Mouse (Mus musculus): ENCODE results near the gene Osbpl8. TPM values are rescaled to one million over a fixed set of nuclear protein-coding genes. Genes with fewer than 3 reads are reported as not detected.
"Not testable (repeated sequence)": the region's sequence is repeated elsewhere in the genome, so short reads cannot be mapped to it uniquely, and the experiment has no call there.

Gene Osbpl8
- polyA plus RNA-seq, 1 experiment from 2014 or later: 6.2 TPM

GRCm38 (mm10) chr10:111189022-111189555 lies 24.5 kb downstream of the Osbpl8 start:
- ATAC-seq (replicated peaks; ENCODE audit: low FRiP score, low TSS enrichment, low read depth): no peak
- 69% methylated on average over 4 of the region's 4 CpGs for WGBS
- no peaks in the 10 kb centered on the region for H3K36me3 ChIP-seq (ENCODE audit: control insufficient read depth, insufficient read depth, low read length)

GRCm38 (mm10) chr10:111190110-111190795 lies 25.7 kb downstream of the Osbpl8 start:
- no peak for ATAC-seq (replicated peaks; ENCODE audit: low FRiP score, low TSS enrichment, low read depth)
- WGBS: 86% methylated on average over 6 of the region's 6 CpGs
- H3K9me3 ChIP-seq (ENCODE audit: control insufficient read depth, low read length): no peaks in the 10 kb centered on the region
- H3K36me3 ChIP-seq (ENCODE audit: control insufficient read depth, insufficient read depth, low read length): no peaks in the 10 kb centered on the region
- no peak overlapping the region for H3K27ac ChIP-seq (ENCODE audit: low read depth)
- H3K4me2 ChIP-seq (ENCODE audit: low read length): no peak overlapping the region
- no peak overlapping the region for H3K9ac ChIP-seq (ENCODE audit: low read length)
- H3K27me3 ChIP-seq (replicated peaks; ENCODE audit: control insufficient read depth, insufficient read depth, low read length): no peaks in the 10 kb centered on the region
- H3K4me1 ChIP-seq (replicated peaks; ENCODE audit: control insufficient read depth, insufficient read depth, low read length): no peaks in the 10 kb centered on the region
- DNase-seq (ENCODE audit: low spot score): no peak
- H3K4me3 ChIP-seq (ENCODE audit: low read depth, low read length): no peak overlapping the region

More at GRCm38 (mm10) chr10:111189022-111189555, 24.5 kb downstream of the Osbpl8 start:
- H3K4me3 ChIP-seq (ENCODE audit: low read depth, low read length): no peak overlapping the region
- no peak overlapping the region for H3K27ac ChIP-seq (ENCODE audit: low read depth)
- no peaks in the 10 kb centered on the region for H3K9me3 ChIP-seq (ENCODE audit: control insufficient read depth, low read length)
- H3K4me2 ChIP-seq (ENCODE audit: low read length): no peak overlapping the region
- no peak for DNase-seq (ENCODE audit: low spot score)
- no peaks in the 10 kb centered on the region for H3K27me3 ChIP-seq (replicated peaks; ENCODE audit: control insufficient read depth, insufficient read depth, low read length)
- no peak overlapping the region for H3K9ac ChIP-seq (ENCODE audit: low read length)
- H3K4me1 ChIP-seq (replicated peaks; ENCODE audit: control insufficient read depth, insufficient read depth, low read length): no peaks in the 10 kb centered on the region

DNA sequence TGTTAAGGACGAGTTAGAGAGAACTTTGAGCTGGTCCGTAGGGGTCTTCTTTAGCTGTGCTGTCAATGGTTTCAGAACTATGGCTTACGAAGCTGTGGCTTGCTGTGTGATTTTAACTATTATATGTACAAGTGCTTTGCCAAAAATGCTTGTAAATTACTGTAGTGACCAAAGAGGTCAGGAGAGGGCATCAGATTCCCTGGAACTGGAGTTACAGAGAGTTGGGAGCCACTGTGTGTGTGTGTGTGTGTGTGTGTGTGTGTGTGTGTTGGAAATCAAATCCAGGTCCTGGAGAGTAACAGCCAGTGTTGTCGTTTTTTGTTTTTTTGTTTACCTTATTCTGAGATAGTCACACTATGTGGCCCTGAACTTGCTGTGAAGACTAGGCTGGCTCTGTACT lies 29.0 kb downstream of the Osbpl8 start:
- H3K4me1 ChIP-seq (replicated peaks; ENCODE audit: control insufficient read depth, insufficient read depth, low read length): no peaks in the 10 kb centered on the region
- no peak overlapping the region for H3K27ac ChIP-seq (ENCODE audit: low read depth)
- H3K9ac ChIP-seq (ENCODE audit: low read length): no peak overlapping the region
- no peaks in the 10 kb centered on the region for H3K36me3 ChIP-seq (ENCODE audit: control insufficient read depth, insufficient read depth, low read length)
- 70% methylated on average over 4 of the region's 4 CpGs for WGBS
- DNase-seq (ENCODE audit: low spot score) (no peak), ATAC-seq (replicated peaks; ENCODE audit: low FRiP score, low TSS enrichment, low read depth) (no peak)
- H3K4me3 ChIP-seq (ENCODE audit: low read depth, low read length): no peak overlapping the region
- no peaks in the 10 kb centered on the region for H3K27me3 ChIP-seq (replicated peaks; ENCODE audit: control insufficient read depth, insufficient read depth, low read length)
- H3K9me3 ChIP-seq (ENCODE audit: control insufficient read depth, low read length): no peaks in the 10 kb centered on the region
- H3K4me2 ChIP-seq (ENCODE audit: low read length): no peak overlapping the region

- Histone ChIP-seq H3K4me1 (replicated peaks; ENCODE audit: control insufficient read depth, insufficient read depth, low read length) (no peaks in the 10 kb centered on the region), H3K9ac (ENCODE audit: low read length) (no peak overlapping the region), H3K27me3 (replicated peaks; ENCODE audit: control insufficient read depth, insufficient read depth, low read length) (no peaks in the 10 kb centered on the region), H3K27ac (ENCODE audit: low read depth) (no peak overlapping the region), H3K36me3 (ENCODE audit: control insufficient read depth, insufficient read depth, low read length) (no peaks in the 10 kb centered on the region), H3K4me3 (ENCODE audit: low read depth, low read length) (no peak overlapping the region), H3K4me2 (ENCODE audit: low read length) (no peak overlapping the region), H3K9me3 (ENCODE audit: control insufficient read depth, low read length) (no peaks in the 10 kb centered on the region)
- no peak for DNase-seq (ENCODE audit: low spot score)
- ATAC-seq (replicated peaks; ENCODE audit: low FRiP score, low TSS enrichment, low read depth): no peak
- 80% methylated on average over 2 of the region's 2 CpGs for WGBS
Measured at GRCm38 (mm10) chr10:111196191-111196590, 31.6 kb downstream of the Osbpl8 start.

GRCm38 (mm10) chr10:111198705-111199104 lies 34.2 kb downstream of the Osbpl8 start:
- H3K9ac ChIP-seq (ENCODE audit: low read length); DNase-seq (ENCODE audit: low spot score); H3K4me3 ChIP-seq (ENCODE audit: low read depth, low read length); H3K27ac ChIP-seq (ENCODE audit: low read depth); ATAC-seq (replicated peaks; ENCODE audit: low FRiP score, low TSS enrichment, low read depth); H3K4me1 ChIP-seq (replicated peaks; ENCODE audit: control insufficient read depth, insufficient read depth, low read length); H3K9me3 ChIP-seq (ENCODE audit: control insufficient read depth, low read length); H3K27me3 ChIP-seq (replicated peaks; ENCODE audit: control insufficient read depth, insufficient read depth, low read length); H3K4me2 ChIP-seq (ENCODE audit: low read length); H3K36me3 ChIP-seq (ENCODE audit: control insufficient read depth, insufficient read depth, low read length): not testable (repeated sequence)
- WGBS: 66% methylated on average over 4 of the region's 5 CpGs

GRCm38 (mm10) chr10:111201120-111201519 lies 36.6 kb downstream of the Osbpl8 start:
- H3K27me3 ChIP-seq (replicated peaks; ENCODE audit: control insufficient read depth, insufficient read depth, low read length): no peaks in the 10 kb centered on the region
- no peak overlapping the region for H3K4me2 ChIP-seq (ENCODE audit: low read length)
- H3K27ac ChIP-seq (ENCODE audit: low read depth): no peak overlapping the region
- no peak overlapping the region for H3K4me3 ChIP-seq (ENCODE audit: low read depth, low read length)
- ATAC-seq (replicated peaks; ENCODE audit: low FRiP score, low TSS enrichment, low read depth) (no peak), DNase-seq (ENCODE audit: low spot score) (no peak)
- H3K9ac ChIP-seq (ENCODE audit: low read length): no peak overlapping the region
- WGBS: 80% methylated on average over 7 of the region's 7 CpGs
- no peaks in the 10 kb centered on the region for H3K36me3 ChIP-seq (ENCODE audit: control insufficient read depth, insufficient read depth, low read length)
- no peaks in the 10 kb centered on the region for H3K4me1 ChIP-seq (replicated peaks; ENCODE audit: control insufficient read depth, insufficient read depth, low read length)
- H3K9me3 ChIP-seq (ENCODE audit: control insufficient read depth, low read length): no peaks in the 10 kb centered on the region

DNA sequence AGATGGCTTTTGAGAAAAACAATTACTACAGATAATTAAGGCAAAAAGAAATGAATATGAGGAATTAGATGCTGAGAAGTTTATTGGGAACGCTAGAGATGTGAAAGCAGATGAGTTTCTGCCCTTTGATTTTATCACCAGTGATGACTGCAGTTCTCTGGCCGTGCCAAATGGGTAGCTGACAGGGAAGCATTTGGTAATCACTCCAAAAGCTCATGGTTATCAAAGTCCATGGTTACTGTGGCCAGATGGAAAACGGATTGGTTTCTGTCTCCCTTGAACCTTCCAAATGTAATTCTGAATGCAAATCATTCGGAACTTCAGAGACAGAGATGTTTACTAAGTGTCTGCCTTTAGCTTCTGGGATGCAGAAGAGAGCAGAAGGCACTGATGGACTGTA lies 37.1 kb downstream of the Osbpl8 start:
- ATAC-seq (replicated peaks; ENCODE audit: low FRiP score, low TSS enrichment, low read depth) (no peak), DNase-seq (ENCODE audit: low spot score) (no peak)
- Histone ChIP-seq H3K9me3 (ENCODE audit: control insufficient read depth, low read length) (no peaks in the 10 kb centered on the region), H3K36me3 (ENCODE audit: control insufficient read depth, insufficient read depth, low read length) (no peaks in the 10 kb centered on the region), H3K4me3 (ENCODE audit: low read depth, low read length) (no peak overlapping the region), H3K9ac (ENCODE audit: low read length) (no peak overlapping the region), H3K4me2 (ENCODE audit: low read length) (no peak overlapping the region), H3K4me1 (replicated peaks; ENCODE audit: control insufficient read depth, insufficient read depth, low read length) (no peaks in the 10 kb centered on the region), H3K27ac (ENCODE audit: low read depth) (no peak overlapping the region), H3K27me3 (replicated peaks; ENCODE audit: control insufficient read depth, insufficient read depth, low read length) (no peaks in the 10 kb centered on the region)
- WGBS: 66% methylated on average over 4 of the region's 4 CpGs

DNA sequence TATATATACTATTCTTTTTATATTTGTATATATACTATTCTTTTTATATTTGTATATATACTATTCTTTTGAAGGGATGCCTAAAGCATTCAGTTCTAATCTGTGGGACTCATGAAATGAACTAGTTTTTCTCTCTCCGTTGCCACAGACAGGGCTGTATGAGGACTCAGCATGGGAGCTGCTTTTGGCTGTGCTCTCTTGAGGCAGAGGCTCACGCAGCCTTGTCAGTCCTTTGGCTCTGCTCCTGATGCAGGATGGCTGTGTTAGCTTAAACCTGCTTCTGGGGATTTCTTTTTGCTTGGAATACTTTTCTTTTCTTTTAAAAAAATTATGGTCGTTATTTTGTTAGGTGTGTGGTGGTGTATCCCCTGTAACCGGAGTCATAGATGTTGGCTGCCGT lies 39.5 kb downstream of the Osbpl8 start:
- ATAC-seq (replicated peaks; ENCODE audit: low FRiP score, low TSS enrichment, low read depth): no peak
- WGBS: 91% methylated on average over 5 of the region's 5 CpGs

DNA sequence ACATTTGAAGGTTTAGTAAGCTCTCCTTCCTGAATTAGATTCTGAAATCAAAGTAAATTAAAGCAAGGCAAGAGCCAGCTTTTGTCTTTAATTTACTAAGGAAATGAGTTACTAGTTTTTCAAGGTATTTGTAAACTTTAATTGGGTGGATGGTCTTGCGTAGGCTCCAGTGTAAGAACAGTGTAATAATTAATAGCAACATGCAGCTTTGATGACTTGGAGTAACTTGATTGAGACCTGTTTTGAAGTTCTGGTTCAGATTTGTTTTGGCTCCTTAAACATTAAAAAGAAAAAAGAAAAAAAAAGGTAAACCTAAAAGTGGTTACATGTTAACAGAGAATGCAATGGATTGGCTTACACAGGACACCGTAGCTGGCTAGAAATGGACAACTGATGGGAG lies 40.9 kb downstream of the Osbpl8 start:
- H3K4me1 ChIP-seq (replicated peaks; ENCODE audit: control insufficient read depth, insufficient read depth, low read length): no peaks in the 10 kb centered on the region
- no peak for ATAC-seq (replicated peaks; ENCODE audit: low FRiP score, low TSS enrichment, low read depth)
- no peak overlapping the region for H3K9ac ChIP-seq (ENCODE audit: low read length)
- no peak overlapping the region for H3K27ac ChIP-seq (ENCODE audit: low read depth)
- no peak for DNase-seq (ENCODE audit: low spot score)
- H3K27me3 ChIP-seq (replicated peaks; ENCODE audit: control insufficient read depth, insufficient read depth, low read length): no peaks in the 10 kb centered on the region
- H3K4me2 ChIP-seq (ENCODE audit: low read length): no peak overlapping the region
- H3K4me3 ChIP-seq (ENCODE audit: low read depth, low read length): no peak overlapping the region
- no peaks in the 10 kb centered on the region for H3K9me3 ChIP-seq (ENCODE audit: control insufficient read depth, low read length)
- H3K36me3 ChIP-seq (ENCODE audit: control insufficient read depth, insufficient read depth, low read length): no peaks in the 10 kb centered on the region
- WGBS: 93% methylated on average over 2 of the region's 2 CpGs

More for the DNA sequence above, 39.5 kb downstream of the Osbpl8 start:
- H3K4me1 ChIP-seq (replicated peaks; ENCODE audit: control insufficient read depth, insufficient read depth, low read length): no peaks in the 10 kb centered on the region
- H3K36me3 ChIP-seq (ENCODE audit: control insufficient read depth, insufficient read depth, low read length): no peaks in the 10 kb centered on the region
- DNase-seq (ENCODE audit: low spot score): no peak
- no peak overlapping the region for H3K4me2 ChIP-seq (ENCODE audit: low read length)
- H3K27ac ChIP-seq (ENCODE audit: low read depth): no peak overlapping the region
- H3K9me3 ChIP-seq (ENCODE audit: control insufficient read depth, low read length): no peaks in the 10 kb centered on the region
- no peak overlapping the region for H3K4me3 ChIP-seq (ENCODE audit: low read depth, low read length)
- H3K9ac ChIP-seq (ENCODE audit: low read length): no peak overlapping the region
- no peaks in the 10 kb centered on the region for H3K27me3 ChIP-seq (replicated peaks; ENCODE audit: control insufficient read depth, insufficient read depth, low read length)
